Mouse (Mus musculus) neural tube, embryonic 11.5 days (tissue): Measurements from ENCODE around the gene Gng8. TPM values are rescaled to one million over a fixed set of nuclear protein-coding genes. Genes with fewer than 3 reads are reported as not detected.

Experiments used
- ATAC-seq: fragments of 200-750 bp; cut with Nextera tagmentation; 2 replicates; pipeline ENCODE4 v1.8.0; 2017; ENCODE audit warnings: moderate number of reproducible peaks, mild to moderate bottlenecking, moderate TSS enrichment, moderate library complexity; ENCODE audit not compliant: insufficient read depth, low FRiP score, low TSS enrichment
- DNase-seq: peaks from one replicate; pipeline ENCODE4 v3.0.0-alpha.2; 2015; ENCODE audit warnings: low spot score
- H3K27ac ChIP-seq: fragments of 300-500 bp; sonication (generic); 2 replicates; pipeline ENCODE4 v1.5.1; 2014; ENCODE audit warnings: low read depth, mild to moderate bottlenecking, low read length
- H3K27me3 ChIP-seq: fragments of 300-500 bp; sonication (generic); 2 replicates; pipeline ENCODE4 v1.6.1; 2014; ENCODE audit warnings: mild to moderate bottlenecking, low read length, mixed read lengths; ENCODE audit not compliant: control insufficient read depth, insufficient read depth
- H3K36me3 ChIP-seq: fragments of 300-500 bp; sonication (generic); 2 replicates; pipeline ENCODE4 v1.6.1; 2014; ENCODE audit warnings: mild to moderate bottlenecking, low read length, moderate library complexity, mixed read lengths; ENCODE audit not compliant: control insufficient read depth, insufficient read depth
- H3K4me1 ChIP-seq: fragments of 300-500 bp; sonication (generic); 2 replicates; pipeline ENCODE4 v1.6.1; 2014; ENCODE audit warnings: low read length, mixed read lengths; ENCODE audit not compliant: control insufficient read depth, insufficient read depth
- H3K4me2 ChIP-seq: fragments of 300-500 bp; sonication (generic); 2 replicates; pipeline ENCODE4 v1.6.1; 2014; ENCODE audit warnings: low read depth, mild to moderate bottlenecking, moderate library complexity
- H3K4me3 ChIP-seq: fragments of 300-500 bp; sonication (generic); 2 replicates; pipeline ENCODE4 v1.5.1; 2014; ENCODE audit warnings: low read depth, low read length
- H3K9ac ChIP-seq: fragments of 300-500 bp; sonication (generic); 2 replicates; pipeline ENCODE4 v1.6.1; 2014; ENCODE audit warnings: mild to moderate bottlenecking, low read length
- H3K9me3 ChIP-seq: fragments of 300-500 bp; sonication (generic); 2 replicates; pipeline ENCODE4 v1.6.1; 2016; ENCODE audit warnings: low read length; ENCODE audit not compliant: control insufficient read depth
- whole genome bisulfite sequencing: fragments of 180-500 bp; shearing (Covaris S2); extraction: QIAGEN DNeasy Blood & Tissue Kit; methylation state at CpG from one replicate; pipeline ENCODE4 v1.1.7; 2014; 5-methylcytosine and 5-hydroxymethylcytosine counted together
- polyA plus RNA-seq: library from polyadenylated mRNA; unstranded; fragments of >200 nt; fragmentation: Nextera tagmentation; extraction: Ambion mirVana; gene quantifications from 2 replicates; pipeline ENCODE4 v1.2.1, GENCODE M21; 2014

Gene Gng8
- polyA plus RNA-seq, 1 experiment from 2014 or later, result 7.2 TPM

DNA sequence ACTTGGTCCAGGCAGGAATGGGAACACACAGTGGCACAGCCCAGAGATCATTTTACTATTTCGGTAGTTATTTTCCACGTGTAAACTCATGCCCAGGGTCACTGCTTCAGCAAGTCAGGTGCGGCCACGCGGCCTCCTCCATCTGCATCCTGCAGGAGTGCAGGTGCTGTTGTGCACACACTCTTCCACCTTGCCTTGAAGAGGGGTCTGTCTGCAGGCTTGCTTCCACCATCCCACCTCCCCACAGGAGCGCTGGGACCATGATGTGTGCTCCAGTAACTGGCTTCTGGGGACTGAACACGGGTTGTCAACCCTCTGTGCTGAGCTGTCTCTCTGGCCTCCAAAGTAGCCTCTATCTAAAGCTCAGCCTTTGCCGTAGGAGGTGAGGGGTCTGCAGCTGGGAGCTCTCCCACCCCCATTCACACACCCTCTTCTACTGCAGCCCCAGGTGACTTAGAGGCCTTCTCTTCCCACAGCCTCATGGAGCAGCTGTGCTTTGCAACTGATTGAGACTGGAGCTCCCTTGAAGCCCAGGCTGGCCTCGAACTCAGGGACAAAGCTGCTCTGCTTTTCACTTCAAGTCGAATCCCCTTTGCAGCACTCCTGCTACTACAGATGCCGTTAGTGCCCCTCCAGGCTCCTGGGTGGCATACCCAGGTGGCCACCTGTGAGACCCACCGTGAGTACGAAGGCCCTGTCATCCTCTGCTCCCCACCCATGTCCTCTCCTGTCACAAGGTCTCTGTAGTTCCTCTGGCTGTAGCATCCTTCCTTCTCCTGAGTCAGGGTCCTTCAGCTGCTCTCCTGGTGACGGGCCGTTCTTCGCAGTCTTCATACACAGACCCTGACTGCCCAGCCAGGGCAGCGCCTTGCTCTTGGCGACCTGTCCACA lies 23.1 kb downstream of the Gng8 start:
- Histone ChIP-seq H3K9ac (no peak overlapping the region), H3K36me3 (peaks cover 30% of the 10 kb centered on the region), H3K27ac (no peak overlapping the region), H3K4me1 (no peaks in the 10 kb centered on the region), H3K4me3 (no peak overlapping the region), H3K9me3 (no peaks in the 10 kb centered on the region), H3K4me2 (no peak overlapping the region), H3K27me3 (no peaks in the 10 kb centered on the region)
- DNase-seq (no peak), ATAC-seq (no peak)
- 86% methylated on average over 18 of the region's 18 CpGs for WGBS

- Histone ChIP-seq H3K4me1 (no peaks in the 10 kb centered on the region; the same call in 1 of the 2 replicates), H3K36me3 (peaks cover 30% of the 10 kb centered on the region), H3K9ac (no peak overlapping the region), H3K27ac (no peak overlapping the region), H3K4me3 (no peak overlapping the region), H3K9me3 (no peaks in the 10 kb centered on the region), H3K4me2 (no peak overlapping the region), H3K27me3 (no peaks in the 10 kb centered on the region)
- ATAC-seq, result no peak
- 93% methylated on average over 32 of the region's 32 CpGs for WGBS
- no peak for DNase-seq
Measured at GRCm38 (mm10) chr7:16915461-16916340, 24.1 kb downstream of the Gng8 start.

DNA sequence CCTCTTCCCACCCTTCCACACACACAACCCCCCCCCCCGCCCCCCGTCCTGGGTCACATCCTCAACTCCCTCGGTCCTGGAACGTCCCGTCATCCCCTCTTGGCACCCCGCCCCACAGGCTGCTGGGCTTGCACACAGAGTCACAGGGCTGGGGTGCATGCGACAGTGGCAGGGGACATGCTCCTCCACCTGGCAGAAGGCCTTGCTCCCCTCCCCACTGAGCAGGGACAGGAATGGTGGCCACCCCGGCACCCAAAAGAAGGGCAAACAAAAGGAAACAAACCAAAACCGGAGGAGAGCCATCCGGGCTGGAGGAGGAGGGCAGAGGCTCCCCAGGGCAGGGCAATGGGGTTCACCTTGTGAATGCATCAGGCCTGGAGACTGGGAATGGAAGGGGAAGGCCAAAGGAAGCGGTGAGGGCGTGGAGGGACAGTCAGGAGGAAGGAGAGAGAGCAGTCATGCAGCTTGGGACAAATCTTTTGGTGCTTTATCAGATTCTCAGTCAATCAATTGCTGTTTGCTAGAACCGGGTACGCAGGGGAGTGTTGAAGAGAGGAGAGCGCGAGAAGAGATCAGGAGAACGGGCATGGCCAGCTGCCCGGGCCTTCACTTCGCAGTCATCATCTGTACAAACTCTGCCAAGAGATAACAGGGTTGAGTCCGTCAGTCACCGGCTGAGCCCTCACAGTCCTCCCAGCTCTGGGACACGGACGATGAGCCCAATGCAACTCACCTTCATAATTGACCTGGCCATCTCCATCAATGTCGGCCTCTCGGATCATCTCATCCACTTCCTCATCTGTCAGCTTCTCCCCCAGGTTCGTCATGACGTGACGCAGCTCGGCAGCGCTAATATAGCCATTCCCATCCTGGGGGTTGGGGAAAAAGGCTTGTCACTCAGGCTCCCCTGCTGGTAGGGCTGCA lies 25.0 kb downstream of the Gng8 start:
- Histone ChIP-seq H3K9ac (no peak overlapping the region), H3K4me1 (peaks cover 9% of the 10 kb centered on the region), H3K36me3 (peaks cover 30% of the 10 kb centered on the region), H3K9me3 (no peaks in the 10 kb centered on the region), H3K4me3 (no peak overlapping the region), H3K27ac (no peak overlapping the region), H3K4me2 (no peak overlapping the region), H3K27me3 (no peaks in the 10 kb centered on the region)
- WGBS, result 91% methylated on average over 28 of the region's 30 CpGs
- ATAC-seq (no peak), DNase-seq (no peak)

DNA sequence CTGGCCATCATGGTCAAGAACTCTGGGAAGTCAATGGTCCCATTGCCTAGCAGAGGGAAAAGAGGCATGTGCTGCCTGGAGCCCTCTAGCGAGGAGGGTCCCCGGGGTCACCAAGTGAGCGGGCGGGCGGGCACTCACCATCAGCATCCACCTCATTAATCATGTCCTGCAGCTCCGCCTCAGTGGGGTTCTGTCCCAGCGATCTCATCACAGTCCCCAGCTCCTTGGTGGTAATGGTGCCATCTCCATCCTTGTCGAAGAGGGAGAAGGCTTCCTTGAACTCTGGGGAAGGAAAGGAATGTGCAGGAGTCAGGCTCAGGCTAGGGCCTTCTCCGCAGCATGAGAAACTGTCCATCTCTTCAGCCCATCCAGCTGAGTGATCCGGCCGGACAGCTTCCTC lies 25.9 kb downstream of the Gng8 start:
- DNase-seq (no peak), ATAC-seq (no peak)
- H3K27ac ChIP-seq, result no peak overlapping the region
- no peaks in the 10 kb centered on the region for H3K27me3 ChIP-seq
- H3K9ac ChIP-seq, result no peak overlapping the region
- H3K36me3 ChIP-seq, result peaks cover 30% of the 10 kb centered on the region
- H3K9me3 ChIP-seq, result no peaks in the 10 kb centered on the region
- H3K4me1 ChIP-seq, result peaks cover 17% of the 10 kb centered on the region
- WGBS, result 74% methylated on average over 11 of the region's 11 CpGs
- no peak overlapping the region for H3K4me2 ChIP-seq
- H3K4me3 ChIP-seq, result no peak overlapping the region

DNA sequence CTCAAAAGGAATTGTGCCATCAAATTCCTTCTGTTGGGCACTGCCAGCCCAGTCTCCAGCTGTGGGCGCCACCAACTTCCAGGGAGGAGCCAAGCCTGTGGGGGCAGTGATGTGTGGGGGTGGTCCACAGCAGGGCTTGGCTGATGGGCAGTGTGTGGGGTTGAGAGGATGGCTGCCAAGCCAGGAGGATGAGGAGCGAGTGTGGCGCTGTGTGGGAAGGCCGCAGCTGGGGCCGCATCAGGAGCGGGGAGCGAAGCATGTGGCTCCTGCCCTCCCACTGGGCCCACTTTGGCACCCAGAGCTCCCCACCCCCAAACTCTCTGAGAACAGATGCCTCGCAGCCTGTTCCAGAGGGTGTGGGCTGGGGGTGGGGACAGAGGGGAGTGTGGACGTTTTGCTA lies 26.4 kb downstream of the Gng8 start:
- Histone ChIP-seq H3K9me3 (no peaks in the 10 kb centered on the region), H3K36me3 (peaks cover 30% of the 10 kb centered on the region), H3K4me1 (peaks cover 22% of the 10 kb centered on the region), H3K4me3 (no peak overlapping the region), H3K27ac (no peak overlapping the region), H3K4me2 (no peak overlapping the region), H3K27me3 (no peaks in the 10 kb centered on the region), H3K9ac (no peak overlapping the region)
- no peak for ATAC-seq
- DNase-seq, result no peak
- 81% methylated on average over 9 of the region's 9 CpGs for WGBS

DNA sequence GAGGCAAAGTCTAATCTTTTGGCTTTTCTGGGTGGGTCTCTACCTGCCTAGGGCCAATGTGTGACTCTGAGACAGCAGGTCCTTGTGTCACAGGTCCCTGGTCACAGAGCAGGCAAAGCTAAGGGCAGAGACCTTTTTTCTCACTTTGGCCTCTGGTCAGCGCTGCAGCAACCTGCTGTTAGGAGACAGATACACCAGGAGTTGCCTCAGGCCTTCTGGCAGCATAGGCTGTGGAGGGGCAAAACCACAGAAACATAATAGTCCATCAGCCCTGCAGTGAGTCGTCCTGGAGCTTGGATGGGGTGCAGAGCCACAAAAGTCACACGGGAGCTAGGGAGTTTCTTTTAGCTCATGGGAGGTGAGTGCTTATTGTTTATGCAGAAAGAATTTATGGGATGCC lies 27.1 kb downstream of the Gng8 start:
- ATAC-seq, result no peak

GRCm38 (mm10) chr7:16919395-16920149 lies 28.0 kb downstream of the Gng8 start:
- Histone ChIP-seq H3K4me1 (peaks cover 22% of the 10 kb centered on the region), H3K4me3 (no peak overlapping the region), H3K27ac (no peak overlapping the region), H3K36me3 (peaks cover 28% of the 10 kb centered on the region), H3K27me3 (no peaks in the 10 kb centered on the region), H3K9me3 (no peaks in the 10 kb centered on the region), H3K4me2 (no peak overlapping the region), H3K9ac (no peak overlapping the region)
- WGBS, result 93% methylated on average over 13 of the region's 13 CpGs
- DNase-seq (no peak), ATAC-seq (no peak)

More for the DNA sequence above, 27.1 kb downstream of the Gng8 start:
- Histone ChIP-seq H3K4me1 (peaks cover 22% of the 10 kb centered on the region), H3K27me3 (no peaks in the 10 kb centered on the region), H3K4me2 (no peak overlapping the region), H3K9me3 (no peaks in the 10 kb centered on the region), H3K36me3 (peaks cover 30% of the 10 kb centered on the region), H3K9ac (no peak overlapping the region), H3K27ac (no peak overlapping the region), H3K4me3 (no peak overlapping the region)
- DNase-seq, result no peak
- 80% methylated on average over 3 of the region's 3 CpGs for WGBS
